Mouse (Mus musculus): Measurements from ENCODE around the gene Rps3. TPM values are rescaled to one million over a fixed set of nuclear protein-coding genes. Genes with fewer than 3 reads are reported as not detected.
A peak's percentile ranks its signal among the peaks of the same experiment; 100 is the strongest.

Rps3 gene
- total RNA-seq (2014; fragmentation: Nextera tagmentation) (1,003 and 1,349 TPM in 2 replicates), total RNA-seq (2017) (1,982 and 2,496 TPM in 2 replicates)

DNA sequence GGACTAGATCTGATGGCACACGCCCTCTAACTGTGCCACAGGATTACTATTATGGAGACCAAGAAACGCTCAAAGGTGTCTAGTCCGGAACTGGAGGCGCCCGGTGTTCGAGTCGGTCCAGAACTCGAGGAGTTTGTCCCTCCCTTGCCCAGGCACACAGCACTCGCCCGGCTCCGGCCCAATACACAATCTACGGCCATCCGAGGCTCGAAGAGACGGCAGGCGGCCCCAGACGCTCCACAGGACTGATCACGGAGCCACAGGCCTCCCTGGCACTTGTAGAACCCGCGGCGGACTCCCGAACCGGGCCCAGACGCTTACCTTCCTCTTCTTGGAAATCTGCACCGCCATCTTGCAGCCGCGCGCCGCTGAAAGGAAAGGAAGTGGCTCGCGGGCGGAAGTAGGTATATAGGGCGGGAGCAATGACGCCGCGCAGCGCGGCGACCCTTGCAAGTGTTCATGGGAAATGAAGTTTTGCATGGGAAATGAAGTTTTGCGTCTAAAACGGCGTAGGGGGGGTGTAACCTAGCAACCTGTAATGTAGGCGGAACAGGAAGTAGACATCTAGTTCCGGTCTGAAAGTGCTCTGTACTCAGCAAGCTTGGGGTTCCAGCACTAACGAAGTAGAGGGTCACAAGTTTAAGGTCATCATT lies at the start of gene Rps3:
Gene Rps3, minus strand, starts transcription at position 468 of the 653 bp plus-strand sequence.
- ATAC-seq (replicated peaks; ENCODE audit: low FRiP score, low TSS enrichment, poor library complexity, severe bottlenecking), result peak; percentile 92

DNA sequence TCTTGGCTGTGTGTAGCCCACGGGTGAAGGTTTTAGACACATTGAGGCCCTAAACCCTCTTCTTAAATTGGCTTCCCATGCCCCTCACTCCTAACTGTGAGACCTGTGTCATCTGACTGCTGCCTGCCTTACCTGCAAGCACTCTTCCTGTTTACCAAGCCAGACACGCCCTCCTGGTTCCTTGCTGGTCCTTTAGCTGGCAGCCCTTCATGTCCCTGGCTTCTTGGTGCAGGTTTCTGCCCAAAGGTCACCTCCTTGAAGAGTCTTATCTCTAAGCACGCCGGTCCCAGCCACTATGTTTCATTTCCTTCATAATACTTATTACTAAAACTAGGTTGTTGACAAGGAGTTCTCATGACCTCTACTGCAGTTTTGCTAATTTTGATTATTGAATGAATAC lies 49.0 kb upstream of the Rps3 start:
- no peak for ATAC-seq (replicated peaks; ENCODE audit: low FRiP score, low TSS enrichment, poor library complexity, severe bottlenecking)

DNA sequence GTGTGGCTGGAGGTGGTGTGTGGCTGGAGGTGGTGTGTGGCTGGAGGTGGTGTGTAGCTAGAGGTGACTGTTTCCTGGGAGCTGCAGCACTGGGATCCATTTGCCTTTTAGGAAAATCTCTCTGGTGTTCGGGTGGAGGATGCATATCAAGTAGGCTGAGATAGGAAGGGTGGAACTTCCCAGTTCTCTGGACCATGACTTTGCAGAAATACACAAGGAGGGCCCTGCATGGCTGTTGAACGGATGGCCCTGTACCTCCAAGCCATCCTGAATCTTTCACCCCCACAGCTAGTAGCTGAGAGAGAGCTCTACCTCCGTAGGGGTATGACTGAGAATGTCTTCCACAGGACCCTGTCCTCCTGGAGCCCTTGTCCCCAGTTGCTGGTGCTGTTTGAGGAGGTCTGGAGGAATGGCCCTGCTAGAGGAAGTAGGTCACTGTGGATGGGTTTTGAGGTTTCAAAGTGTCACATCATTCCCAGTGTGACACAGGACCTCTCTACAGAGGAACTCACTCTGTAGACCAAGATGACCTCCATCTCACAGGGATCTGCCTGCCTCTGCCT lies 48.0 kb upstream of the Rps3 start:
- no peak for ATAC-seq (replicated peaks; ENCODE audit: low FRiP score, low TSS enrichment, poor library complexity, severe bottlenecking)

DNA sequence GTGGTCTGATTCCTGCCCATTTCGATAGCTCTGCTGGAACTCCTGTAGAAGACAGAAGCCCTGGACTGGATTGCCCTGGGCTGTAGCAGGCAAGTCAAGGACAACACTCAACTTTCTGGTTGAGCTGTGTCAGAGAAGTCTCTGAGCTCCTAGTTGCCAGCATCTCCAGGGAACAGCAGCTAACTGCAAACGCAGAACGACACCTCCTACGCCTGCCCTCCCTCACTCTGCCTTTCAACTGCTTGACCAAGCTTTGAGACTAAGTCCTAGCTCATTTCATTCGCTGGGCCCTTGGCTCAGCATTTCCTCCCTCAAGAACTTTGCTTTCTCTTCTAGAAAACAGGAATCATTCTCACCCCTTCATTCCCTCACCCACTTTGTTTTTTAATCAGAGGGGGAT lies 45.9 kb upstream of the Rps3 start:
- no peak for ATAC-seq (replicated peaks; ENCODE audit: low FRiP score, low TSS enrichment, poor library complexity, severe bottlenecking)

DNA sequence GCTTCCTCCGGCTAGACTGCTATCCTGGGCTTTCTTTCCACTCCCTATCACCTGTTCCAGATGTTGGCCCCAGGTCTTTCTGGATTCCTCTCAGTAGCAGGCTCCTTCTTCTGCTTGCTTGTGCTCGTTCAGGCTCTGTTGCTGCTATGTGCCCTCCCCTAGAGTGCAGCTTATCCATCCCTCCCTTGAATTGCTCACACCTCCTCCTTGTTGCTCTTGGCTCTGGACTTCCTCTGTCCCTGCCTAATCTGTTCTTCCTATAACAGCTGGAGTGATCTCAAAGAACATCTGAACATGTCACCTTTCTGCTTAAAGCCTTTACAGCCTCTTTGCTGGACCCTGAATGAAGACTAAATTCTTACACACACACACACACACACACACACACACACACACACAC lies 45.0 kb upstream of the Rps3 start:
- no peak for ATAC-seq (replicated peaks; ENCODE audit: low FRiP score, low TSS enrichment, poor library complexity, severe bottlenecking)

DNA sequence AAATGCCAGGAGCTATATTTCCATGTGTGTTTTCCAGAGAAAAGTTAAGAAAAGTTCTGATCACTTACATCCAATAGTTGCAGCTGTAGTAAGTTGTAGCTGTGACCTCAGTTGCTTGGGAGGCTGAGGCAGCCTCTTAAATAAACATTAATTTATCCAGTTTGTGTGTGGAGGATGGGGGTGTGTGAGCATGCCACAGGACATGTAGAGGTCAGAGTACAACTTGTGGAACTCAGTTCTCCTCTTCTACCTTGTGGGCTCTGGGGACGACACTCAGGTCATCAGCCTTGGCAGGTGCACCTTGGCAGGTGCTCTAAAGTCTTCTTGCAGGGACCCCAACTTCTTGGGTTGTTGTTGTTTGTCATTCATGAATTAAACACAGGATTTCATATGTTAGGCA lies 40.3 kb upstream of the Rps3 start:
- no peak for ATAC-seq (replicated peaks; ENCODE audit: low FRiP score, low TSS enrichment, poor library complexity, severe bottlenecking)

DNA sequence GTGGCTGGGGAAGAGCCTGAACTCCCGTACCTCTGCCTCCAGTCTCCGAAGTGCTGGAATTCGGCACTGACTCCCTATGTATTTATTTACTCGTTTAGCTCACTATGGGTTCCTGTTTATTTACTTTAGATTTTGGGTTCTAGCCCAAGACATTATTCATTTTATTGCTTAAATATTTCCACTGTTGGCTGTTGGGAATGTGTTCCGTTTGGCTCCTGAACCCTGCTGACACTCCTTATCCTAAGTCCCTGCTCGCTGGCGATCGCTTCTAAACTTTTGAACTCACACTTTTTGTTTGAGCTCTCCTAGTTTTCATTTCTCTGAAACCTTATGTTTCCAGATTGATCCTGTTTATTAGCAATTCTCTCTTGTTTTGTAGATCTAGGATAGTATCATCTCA lies 39.6 kb upstream of the Rps3 start:
- no peak for ATAC-seq (replicated peaks; ENCODE audit: low FRiP score, low TSS enrichment, poor library complexity, severe bottlenecking)

DNA sequence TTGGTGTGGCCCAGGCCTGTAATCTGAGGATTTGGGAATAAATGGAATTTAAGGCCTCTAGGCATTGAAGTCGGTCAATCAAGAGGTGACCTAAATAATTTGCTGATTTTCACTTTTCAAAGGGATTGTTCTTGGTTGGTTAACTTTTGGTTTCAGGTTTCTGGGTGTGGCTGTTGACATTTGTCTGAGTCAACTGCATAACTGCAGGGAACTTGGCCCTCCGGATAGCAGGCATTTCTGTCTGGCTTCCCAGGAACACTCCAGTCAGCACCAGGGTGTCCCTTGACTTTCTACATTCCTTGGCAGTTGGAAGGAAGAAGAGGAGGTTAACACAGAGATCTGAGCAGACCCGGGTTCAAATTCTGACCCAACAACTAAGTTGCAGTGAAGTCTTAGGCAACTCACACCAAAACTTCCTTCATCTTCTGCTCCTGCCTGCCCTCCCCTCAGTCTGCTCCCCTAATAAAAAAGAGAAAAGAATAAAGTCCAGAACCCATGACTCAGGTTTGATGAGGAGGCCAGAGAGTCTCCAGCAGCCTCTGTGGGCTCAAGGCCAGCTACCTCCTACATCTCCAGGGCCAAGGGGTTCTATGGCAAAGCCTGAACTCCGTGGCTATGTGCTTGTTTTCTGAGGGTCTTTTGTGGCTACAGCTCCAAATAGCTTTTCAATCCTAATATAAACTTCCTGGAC lies 35.6 kb upstream of the Rps3 start:
- no peak for ATAC-seq (replicated peaks; ENCODE audit: low FRiP score, low TSS enrichment, poor library complexity, severe bottlenecking)

DNA sequence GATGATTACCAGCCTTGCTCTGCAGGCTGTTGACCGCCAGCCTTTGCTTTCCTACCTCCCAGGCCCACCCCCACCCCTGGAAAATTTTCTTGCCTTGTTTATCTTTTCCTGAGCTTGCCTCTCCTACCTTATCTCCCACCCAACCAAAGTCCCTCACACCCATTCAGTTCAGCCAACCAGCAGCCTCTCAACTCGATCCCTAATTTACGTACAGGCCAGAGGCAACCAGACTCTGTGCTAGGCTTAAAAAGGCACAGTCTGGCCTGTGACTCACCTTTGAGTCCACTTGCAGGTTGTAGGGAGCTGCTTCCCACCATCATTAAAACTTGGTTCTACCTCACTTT lies 33.2 kb upstream of the Rps3 start:
- ATAC-seq (replicated peaks; ENCODE audit: low FRiP score, low TSS enrichment, poor library complexity, severe bottlenecking), result peak; percentile 77; the same call in 1 of the 2 replicates

DNA sequence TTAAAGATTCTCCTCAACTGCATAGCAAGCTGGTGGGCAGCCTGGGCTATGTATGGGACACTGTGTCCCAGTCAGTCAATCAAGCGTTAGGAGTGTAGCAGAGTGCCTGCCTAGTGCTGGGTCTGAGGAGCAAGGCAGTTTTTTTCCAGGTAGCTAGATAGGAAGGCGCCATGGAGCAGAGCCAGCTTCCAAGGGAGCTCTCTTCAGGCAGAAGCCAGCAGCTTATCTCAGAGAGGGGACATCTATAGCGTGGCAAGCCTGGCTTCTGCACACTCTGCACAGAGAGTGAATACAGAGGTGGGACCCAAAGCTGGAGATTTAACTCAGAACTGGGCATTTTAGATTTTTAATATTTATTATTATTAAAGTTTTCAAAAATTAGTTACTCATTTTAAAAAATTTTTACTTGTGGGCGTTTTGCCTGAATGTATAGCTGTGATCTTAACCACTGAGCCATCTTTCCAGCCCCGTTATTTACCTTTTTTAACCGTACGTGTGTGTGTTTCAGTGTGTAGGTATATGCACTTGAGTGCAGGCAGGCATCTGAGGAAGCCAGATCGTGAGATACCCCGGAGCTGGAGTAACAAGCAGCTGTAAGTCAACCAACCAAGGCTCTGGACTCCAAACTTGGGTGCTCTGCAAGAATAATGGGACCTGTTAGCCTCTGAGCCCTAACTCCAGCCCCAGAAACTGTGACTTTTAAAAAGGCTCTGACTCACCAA lies 32.7 kb upstream of the Rps3 start:
- ATAC-seq (replicated peaks; ENCODE audit: low FRiP score, low TSS enrichment, poor library complexity, severe bottlenecking), result peak; percentile 51

DNA sequence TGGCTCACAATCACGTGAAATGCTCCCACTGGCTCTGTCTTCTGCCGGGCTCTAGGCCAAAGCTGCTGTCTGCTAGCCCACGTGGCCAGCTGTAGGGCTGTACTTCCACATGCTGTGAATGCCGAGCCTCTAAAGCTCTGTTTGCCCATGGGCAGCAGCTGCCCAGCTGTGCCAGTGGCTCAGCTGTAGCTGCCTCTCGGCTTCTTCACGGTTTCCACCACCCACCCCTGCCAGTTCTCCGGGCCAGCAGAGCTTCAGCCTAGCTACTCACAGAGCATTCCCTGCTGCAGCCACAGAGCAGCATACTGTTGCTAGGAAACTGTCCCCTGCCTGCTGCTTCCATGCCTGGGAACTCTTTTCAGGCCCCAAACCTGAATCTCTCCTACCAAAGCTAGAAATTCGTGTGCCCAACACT lies 26.6 kb upstream of the Rps3 start:
- ATAC-seq (replicated peaks; ENCODE audit: low FRiP score, low TSS enrichment, poor library complexity, severe bottlenecking), result 0 out of 2 replicates have a peak, but pooled peaks have one; percentile 43

DNA sequence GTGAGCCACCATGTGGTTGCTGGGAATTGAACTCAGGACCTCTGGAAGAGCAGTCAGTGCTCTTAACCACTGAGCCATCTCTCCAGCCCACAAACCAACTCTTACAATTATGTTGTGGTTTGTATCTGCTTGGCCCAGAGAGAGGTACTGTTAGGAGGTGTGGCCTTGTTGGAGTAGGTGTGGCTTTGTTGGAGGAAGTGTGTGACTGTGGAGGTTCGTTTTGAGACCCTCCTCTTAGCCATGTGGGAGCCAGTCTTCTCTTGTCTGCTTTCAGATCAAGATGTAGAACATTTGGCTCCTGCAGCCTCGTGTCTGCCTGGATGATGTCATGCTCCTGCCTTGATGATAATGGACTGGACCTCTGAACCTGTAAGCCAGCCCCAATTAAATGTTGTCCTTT lies 24.6 kb upstream of the Rps3 start:
- ATAC-seq (replicated peaks; ENCODE audit: low FRiP score, low TSS enrichment, poor library complexity, severe bottlenecking), result 0 out of 2 replicates have a peak, but pooled peaks have one; percentile 55

DNA sequence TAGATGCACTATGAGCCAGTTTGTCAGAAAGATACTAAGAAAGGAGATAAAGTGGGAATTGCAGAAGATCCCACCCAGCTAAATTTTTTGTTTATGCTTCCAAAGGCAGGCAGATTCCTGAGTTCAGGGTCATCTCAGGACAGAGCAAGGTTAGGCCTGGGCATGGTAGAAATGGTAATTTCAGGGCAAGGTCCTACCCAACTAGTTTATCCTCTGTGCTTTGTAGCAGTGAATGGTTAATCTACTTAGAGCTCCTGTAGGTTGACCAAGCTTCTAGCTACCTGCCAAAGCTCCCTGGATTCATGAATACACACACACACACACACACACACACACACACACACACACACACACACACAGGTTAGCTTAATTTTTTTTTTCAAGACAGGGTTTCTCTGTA lies 21.0 kb upstream of the Rps3 start:
- no peak for ATAC-seq (replicated peaks; ENCODE audit: low FRiP score, low TSS enrichment, poor library complexity, severe bottlenecking)

DNA sequence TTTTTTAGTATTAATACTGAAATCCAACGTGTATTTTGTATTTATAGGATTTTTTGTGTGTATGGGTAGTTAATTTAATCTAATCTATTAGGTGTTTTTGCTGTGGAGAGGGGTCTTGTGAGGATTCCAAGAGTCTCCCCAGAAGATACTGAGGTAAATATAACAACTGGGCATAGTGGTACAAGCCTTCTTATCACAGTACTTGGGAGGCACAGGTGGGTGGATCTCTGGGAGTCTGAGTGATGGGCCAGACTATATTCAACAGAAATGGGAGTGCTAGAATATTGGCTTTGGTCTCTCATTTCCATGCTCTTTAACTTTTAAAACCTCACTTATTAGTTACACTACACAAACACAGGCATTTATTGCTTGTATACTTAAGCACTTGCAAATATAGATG lies 17.6 kb upstream of the Rps3 start:
- ATAC-seq (replicated peaks; ENCODE audit: low FRiP score, low TSS enrichment, poor library complexity, severe bottlenecking), result no peak

DNA sequence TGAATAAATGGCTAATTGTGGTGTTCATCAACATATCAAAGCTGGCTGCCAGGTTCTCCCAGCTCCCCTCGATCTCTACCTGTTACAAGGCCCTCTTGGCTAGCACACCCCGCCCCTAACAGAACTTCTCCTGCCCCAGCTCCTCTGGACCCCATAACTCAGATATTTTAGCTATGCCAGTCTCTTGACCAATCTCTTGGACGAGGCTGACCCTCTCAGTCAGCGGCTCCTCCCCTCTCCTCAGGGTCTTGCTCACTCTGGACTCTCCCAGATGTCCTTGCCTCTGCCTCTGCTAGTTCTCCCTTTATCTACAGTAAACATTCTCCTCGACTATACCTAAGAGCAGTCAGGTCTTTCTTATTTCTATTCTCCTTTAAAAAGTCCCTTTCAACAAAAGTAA lies 17.1 kb upstream of the Rps3 start:
- ATAC-seq (replicated peaks; ENCODE audit: low FRiP score, low TSS enrichment, poor library complexity, severe bottlenecking), result no peak

DNA sequence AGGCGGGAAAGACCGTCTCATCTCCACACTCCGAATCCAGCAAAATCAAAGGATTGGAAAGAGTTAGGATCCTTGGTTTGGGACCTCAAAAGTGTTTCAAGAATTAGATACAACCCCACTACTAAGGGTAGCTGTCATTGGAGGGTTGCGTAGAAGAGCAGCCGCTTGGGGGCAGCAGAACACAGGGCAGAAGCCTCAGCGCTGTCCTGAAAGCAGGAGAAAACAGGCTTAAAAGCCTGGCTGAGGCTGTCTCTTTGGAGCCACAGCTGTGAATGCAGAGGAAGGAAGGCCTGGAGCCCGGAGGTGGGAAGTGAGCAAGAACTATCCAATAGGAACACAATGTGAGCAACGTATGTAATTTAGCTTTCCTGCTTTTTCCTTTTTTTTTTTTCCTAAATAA lies 16.7 kb upstream of the Rps3 start:
- ATAC-seq (replicated peaks; ENCODE audit: low FRiP score, low TSS enrichment, poor library complexity, severe bottlenecking), result peak; percentile 91

DNA sequence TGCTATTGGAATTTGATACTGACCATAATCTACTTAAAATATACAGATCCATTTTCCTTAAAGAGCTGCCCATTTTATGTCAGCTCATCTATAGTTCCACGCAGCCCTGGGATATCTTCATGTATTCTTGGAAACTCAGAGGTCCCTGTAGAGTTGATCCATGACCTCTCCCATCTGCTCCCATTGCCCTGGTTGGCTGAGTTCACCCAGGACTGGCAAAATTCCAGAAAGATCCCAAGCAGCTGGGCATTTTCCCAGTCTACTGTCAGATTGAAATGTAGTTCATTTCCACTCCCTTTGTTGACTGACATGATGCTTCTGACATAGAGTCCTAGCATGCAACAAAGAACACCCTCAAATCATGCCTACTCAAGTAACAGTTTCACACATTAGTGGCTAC lies 15.6 kb upstream of the Rps3 start:
- ATAC-seq (replicated peaks; ENCODE audit: low FRiP score, low TSS enrichment, poor library complexity, severe bottlenecking), result no peak

DNA sequence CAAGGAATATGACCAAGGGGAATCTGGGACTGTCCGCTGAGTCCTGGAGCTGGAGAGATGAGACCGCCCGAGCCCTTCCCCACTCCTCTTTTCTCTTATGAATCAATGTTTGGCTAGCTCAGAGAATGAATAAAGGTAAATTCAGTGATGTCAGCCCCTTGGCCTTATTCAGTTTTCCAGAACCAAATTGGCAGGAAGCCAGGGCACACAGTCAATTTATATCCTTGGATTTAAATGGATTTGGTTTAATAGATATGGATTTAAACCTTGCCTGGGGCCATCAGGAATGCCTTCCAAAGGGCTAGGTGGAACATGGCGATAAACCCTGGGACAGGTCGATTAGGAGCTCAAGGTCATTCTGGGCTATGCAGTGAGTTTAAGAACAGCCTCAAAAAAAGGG lies 6.2 kb upstream of the Rps3 start:
- ATAC-seq (replicated peaks; ENCODE audit: low FRiP score, low TSS enrichment, poor library complexity, severe bottlenecking), result no peak

DNA sequence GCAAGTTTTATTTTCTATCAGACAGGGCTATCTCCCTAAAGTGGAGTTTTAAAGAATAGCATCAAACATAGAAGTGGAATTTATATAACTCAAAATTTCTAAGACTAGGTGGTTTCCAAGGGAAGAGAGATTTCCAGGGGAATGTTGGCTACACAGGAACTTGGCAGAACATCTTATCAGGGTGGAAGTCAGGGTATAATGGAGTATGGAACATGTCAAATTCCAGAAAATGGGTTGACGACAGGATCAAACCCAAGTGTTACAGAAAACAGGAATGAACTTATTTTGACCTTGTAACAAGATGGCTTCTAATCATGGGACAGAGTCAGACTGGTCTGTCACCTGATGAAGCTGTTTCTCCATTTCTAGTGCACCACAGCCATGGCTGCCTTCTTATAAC lies 1.1 kb upstream of the Rps3 start:
- ATAC-seq (replicated peaks; ENCODE audit: low FRiP score, low TSS enrichment, poor library complexity, severe bottlenecking), result no peak

DNA sequence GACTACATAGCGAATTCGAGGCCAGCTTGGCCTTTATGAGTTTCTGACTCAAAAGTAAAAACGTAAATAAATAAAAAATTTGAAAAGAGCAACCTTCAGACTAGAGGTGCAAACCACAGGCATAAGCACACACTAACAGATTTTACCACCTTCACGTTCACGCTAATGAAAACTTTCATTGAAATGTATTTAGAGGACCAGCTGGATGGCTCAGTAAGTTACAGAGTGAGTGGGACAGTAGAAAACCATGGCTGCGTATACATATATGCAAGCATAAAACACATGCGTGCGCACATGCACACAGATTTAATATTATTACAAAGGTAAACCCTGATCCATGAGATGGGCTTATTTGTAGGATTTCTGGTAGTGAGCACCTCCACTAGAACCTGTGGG lies 384 bp upstream of the Rps3 start:
- ATAC-seq (replicated peaks; ENCODE audit: low FRiP score, low TSS enrichment, poor library complexity, severe bottlenecking), result peak; percentile 3; the same call in 1 of the 2 replicates

Measured in megakaryocyte-erythroid progenitor cell, adult 5-6 weeks (primary cell).